30 mouse cellular contexts compared by ENCODE assay signal in genomic region chr11:83429355-83429754, GRCm38 (mm10). TPM values are rescaled to one million over a fixed set of nuclear protein-coding genes. Genes with fewer than 3 reads are reported as not detected.
A peak's percentile ranks its signal among the peaks of the same experiment; 100 is the strongest.
DNase-seq lines count a peak whose midpoint lies in the region; ATAC-seq lines count a peak whose summit lies in the region.
"Had no signal": no experiment of that assay in that cellular context is flagged by ENCODE, and none has a peak within 500 bp of the region (broad histone marks: within the 10 kb centered on the region; RNA-seq: fewer than 3 reads in every experiment).

Gas2l2 (minus strand) TSS chr11:83429455.

- peak within 1 kb of the TSS; percentile 7 for H3K4me2 ChIP-seq in heart, embryonic 11.5 days
- peak within 1 kb of the TSS; percentile 6; the same call in 1 of the 2 replicates for H3K4me2 ChIP-seq in heart, embryonic 16.5 days (ENCODE audit: low read depth, low read length)
- peak within 1 kb of the TSS; percentile 30 for H3K4me2 ChIP-seq in limb, embryonic 12.5 days
- H3K4me2 ChIP-seq in limb, embryonic 13.5 days (replicated peaks), result peak within 1 kb of the TSS; percentile 21; the same call in 1 of the 2 replicates
- H3K4me2 ChIP-seq: embryonic facial prominence, embryonic 15.5 days; forebrain, embryonic 13.5 days; liver, embryonic 12.5 days; midbrain, embryonic 12.5 days; neural tube, embryonic 13.5 days had no signal

- H3K9ac ChIP-seq in heart, embryonic 11.5 days (ENCODE audit: low read depth, low read length), result no peak within 1 kb of the TSS; the same call in 1 of the 2 replicates
- no peak within 1 kb of the TSS for H3K9ac ChIP-seq in heart, embryonic 16.5 days (ENCODE audit: low read length)
- H3K9ac ChIP-seq in limb, embryonic 12.5 days (replicated peaks), result no peak within 1 kb of the TSS
- no peak within 1 kb of the TSS for H3K9ac ChIP-seq in limb, embryonic 13.5 days
- H3K9ac ChIP-seq: embryonic facial prominence, embryonic 15.5 days; forebrain, embryonic 13.5 days; liver, embryonic 12.5 days; liver, postnatal 0 days; midbrain, embryonic 12.5 days; neural tube, embryonic 13.5 days had no signal

- H3K36me3 ChIP-seq in heart, embryonic 11.5 days (ENCODE audit: control insufficient read depth, insufficient read depth, low read length), result no peaks in the 10 kb centered on the region
- H3K36me3 ChIP-seq in heart, embryonic 16.5 days (ENCODE audit: control insufficient read depth, insufficient read depth), result no peaks in the 10 kb centered on the region
- H3K36me3 ChIP-seq in limb, embryonic 12.5 days, result no peaks in the 10 kb centered on the region
- H3K36me3 ChIP-seq in limb, embryonic 10.5 days, result no peaks in the 10 kb centered on the region
- no peaks in the 10 kb centered on the region for H3K36me3 ChIP-seq in limb, embryonic 13.5 days
- H3K36me3 ChIP-seq: embryonic facial prominence, embryonic 15.5 days; liver, embryonic 12.5 days; midbrain, embryonic 12.5 days; neural tube, embryonic 13.5 days had no signal

- ATAC-seq in heart, embryonic 11.5 days (replicated peaks; ENCODE audit: insufficient number of reproducible peaks, low FRiP score, low TSS enrichment), result no peak
- ATAC-seq in heart, embryonic 16.5 days (replicated peaks; ENCODE audit: extremely low read depth, insufficient read depth, low FRiP score), result no peak
- no peak for ATAC-seq in limb, embryonic 12.5 days (ENCODE audit: insufficient number of reproducible peaks, insufficient read depth, low FRiP score, low TSS enrichment, low read depth)
- no peak for ATAC-seq in limb, embryonic 13.5 days (ENCODE audit: low FRiP score, low read depth)
- ATAC-seq: forebrain, embryonic 13.5 days; liver, embryonic 12.5 days; liver, postnatal 0 days had no signal

- no peak within 1 kb of the TSS for H3K27ac ChIP-seq in heart, embryonic 11.5 days (ENCODE audit: low read depth, low read length)
- H3K27ac ChIP-seq in heart, embryonic 16.5 days (ENCODE audit: low read length), result no peak within 1 kb of the TSS
- no peak within 1 kb of the TSS for H3K27ac ChIP-seq in limb, embryonic 12.5 days
- no peak within 1 kb of the TSS for H3K27ac ChIP-seq in limb, embryonic 10.5 days
- no peak within 1 kb of the TSS for H3K27ac ChIP-seq in limb, embryonic 13.5 days
- H3K27ac ChIP-seq: embryonic facial prominence, embryonic 15.5 days; forebrain, embryonic 13.5 days; liver, embryonic 12.5 days; midbrain, embryonic 12.5 days; neural tube, embryonic 13.5 days had no signal

- intact Hi-C loops in heart, postnatal 36 days (cut with DNase I), result no loop called here

- no peaks in the 10 kb centered on the region for H3K9me3 ChIP-seq in heart, embryonic 11.5 days (replicated peaks; ENCODE audit: control insufficient read depth, low read length)
- H3K9me3 ChIP-seq in heart, embryonic 16.5 days (replicated peaks; ENCODE audit: control insufficient read depth, low read length), result no peaks in the 10 kb centered on the region
- H3K9me3 ChIP-seq in limb, embryonic 12.5 days, result no peaks in the 10 kb centered on the region
- no peaks in the 10 kb centered on the region for H3K9me3 ChIP-seq in limb, embryonic 10.5 days (replicated peaks)
- H3K9me3 ChIP-seq in limb, embryonic 13.5 days, result no peaks in the 10 kb centered on the region
- H3K9me3 ChIP-seq: embryonic facial prominence, embryonic 15.5 days; forebrain, embryonic 13.5 days; liver, embryonic 12.5 days; megakaryocyte, embryonic 14.5 days; midbrain, embryonic 12.5 days; neural tube, embryonic 13.5 days had no signal

- H3K4me3 ChIP-seq in heart, embryonic 11.5 days (ENCODE audit: low read depth, low read length), result no peak within 1 kb of the TSS
- no peak within 1 kb of the TSS for H3K4me3 ChIP-seq in heart, embryonic 16.5 days (ENCODE audit: low read length)
- no peak within 1 kb of the TSS for H3K4me3 ChIP-seq in limb, embryonic 12.5 days (replicated peaks)
- no peak within 1 kb of the TSS for H3K4me3 ChIP-seq in limb, embryonic 10.5 days
- no peak within 1 kb of the TSS for H3K4me3 ChIP-seq in limb, embryonic 13.5 days
- H3K4me3 ChIP-seq: embryonic facial prominence, embryonic 15.5 days; forebrain, embryonic 13.5 days; liver, embryonic 12.5 days; megakaryocyte, embryonic 14.5 days; midbrain, embryonic 12.5 days; myocyte; neural tube, embryonic 13.5 days had no signal

- WGBS in heart, embryonic 11.5 days (ENCODE audit: insufficient replicate concordance), result 44% methylated on average over 5 of the region's 5 CpGs
- 51% methylated on average over 5 of the region's 5 CpGs for WGBS in heart, embryonic 16.5 days
- WGBS in limb, embryonic 12.5 days, result 53% methylated on average over 5 of the region's 5 CpGs
- WGBS in limb, embryonic 10.5 days, result 62% methylated on average over 5 of the region's 5 CpGs
- 51% methylated on average over 5 of the region's 5 CpGs for WGBS in limb, embryonic 13.5 days

- H3K27me3 ChIP-seq in heart, embryonic 11.5 days (ENCODE audit: control insufficient read depth, insufficient read depth, low read length), result peaks cover 30% of the 10 kb centered on the region
- H3K27me3 ChIP-seq in heart, embryonic 16.5 days (ENCODE audit: control insufficient read depth, insufficient read depth, low read length), result peaks cover 7% of the 10 kb centered on the region; the same call in 1 of the 2 replicates
- peaks cover 62% of the 10 kb centered on the region for H3K27me3 ChIP-seq in limb, embryonic 12.5 days
- H3K27me3 ChIP-seq in limb, embryonic 10.5 days (ENCODE audit: low read depth, poor library complexity, severe bottlenecking), result peaks cover 58% of the 10 kb centered on the region
- peaks cover 58% of the 10 kb centered on the region for H3K27me3 ChIP-seq in limb, embryonic 13.5 days

- DNase-seq in heart, postnatal 36 days, result no peak
- DNase-seq in heart, adult 8-10 months (ENCODE audit: low spot score), result no peak
- DNase-seq in limb, embryonic 10.5 days (ENCODE audit: low spot score), result no peak
- no peak for DNase-seq in layer of hippocampus, postnatal 36 days
- DNase-seq: adrenal gland, postnatal 14 days; cerebellum, adult 11-12 months; cerebellum, adult 9-11 months; embryo, embryonic 11 days; gastrocnemius, postnatal 10 days; heart, postnatal 4 days; kidney, adult 8-10 months; kidney, postnatal 10 days; layer of hippocampus, adult 9-11 months; liver, postnatal 0 days; lung, postnatal 4 days; thymus, postnatal 4 days had no signal

- peaks cover 23% of the 10 kb centered on the region for H3K4me1 ChIP-seq in heart, embryonic 11.5 days (ENCODE audit: control insufficient read depth, insufficient read depth, low read length)
- peaks cover 17% of the 10 kb centered on the region for H3K4me1 ChIP-seq in heart, embryonic 16.5 days (ENCODE audit: control insufficient read depth, insufficient read depth, low read length)
- H3K4me1 ChIP-seq in limb, embryonic 12.5 days (replicated peaks), result peaks cover 7% of the 10 kb centered on the region; the same call in 1 of the 2 replicates
- H3K4me1 ChIP-seq in limb, embryonic 10.5 days, result peaks cover 15% of the 10 kb centered on the region
- 0 out of 2 replicates have a peak, but pooled peaks cover 5% of the 10 kb centered on the region for H3K4me1 ChIP-seq in limb, embryonic 13.5 days
- H3K4me1 ChIP-seq: forebrain, embryonic 13.5 days; neural tube, embryonic 13.5 days had no signal

RNA-seq across cellular contexts. Expression of gene Gas2l2, which starts in this region (rescaled TPM):
- polyA plus RNA-seq in heart, embryonic 11.5 days (2014; fragmentation: Nextera tagmentation; extraction: Ambion mirVana), result 0.10 and 0.14 TPM in 2 replicates
- not detected for total RNA-seq in heart, postnatal 36 days (2021)
- 0.11 and 0.12 TPM in 2 replicates for polyA plus RNA-seq in heart, embryonic 16.5 days (2015; fragmentation: Nextera tagmentation; extraction: Ambion mirVana)
- not detected for total RNA-seq in heart, adult 8-10 months (2022)
- not detected in 2 replicates for polyA plus RNA-seq in limb, embryonic 12.5 days (2016; fragmentation: Nextera tagmentation; extraction: Ambion mirVana)
- polyA plus RNA-seq in limb, embryonic 10.5 days (2016; fragmentation: Nextera tagmentation; extraction: Ambion mirVana), result not detected in 2 replicates
- not detected in 2 replicates for polyA plus RNA-seq in limb, embryonic 13.5 days (2015; fragmentation: Nextera tagmentation; extraction: Ambion mirVana)
- total RNA-seq in layer of hippocampus, postnatal 36 days (2021), result under 1 TPM; 0.12 to 0.15 TPM
- total RNA-seq: adrenal gland, postnatal 14 days; gastrocnemius, postnatal 10 days; heart, postnatal 4 days; left cerebral cortex, adult 18-20 months had no signal
- polyA plus RNA-seq: liver, embryonic 12.5 days; liver, postnatal 0 days; midbrain, embryonic 12.5 days; myocyte; stomach, embryonic 14.5 days; testis, adult 2 months had no signal
